Mouse (Mus musculus): ENCODE measurements around the gene Sec31b.

GRCm38 (mm10) chr19:44553286-44553685 lies 7.6 kb upstream of the Sec31b start:
- no peak for TF ChIP-seq CTCF (IDR thresholded peaks at IDR 0.05; ENCODE audit: low read depth, low read length)
- no peak for TF ChIP-seq TAL1 (conservative IDR thresholded peaks at IDR 0.05; ENCODE audit: low read depth, low read length)
- TF ChIP-seq GATA1 (IDR thresholded peaks at IDR 0.05; ENCODE audit: borderline replicate concordance, low read length) = no peak
